Comparison of ENCODE assay signal across 8 mouse cellular contexts in the genomic region with DNA sequence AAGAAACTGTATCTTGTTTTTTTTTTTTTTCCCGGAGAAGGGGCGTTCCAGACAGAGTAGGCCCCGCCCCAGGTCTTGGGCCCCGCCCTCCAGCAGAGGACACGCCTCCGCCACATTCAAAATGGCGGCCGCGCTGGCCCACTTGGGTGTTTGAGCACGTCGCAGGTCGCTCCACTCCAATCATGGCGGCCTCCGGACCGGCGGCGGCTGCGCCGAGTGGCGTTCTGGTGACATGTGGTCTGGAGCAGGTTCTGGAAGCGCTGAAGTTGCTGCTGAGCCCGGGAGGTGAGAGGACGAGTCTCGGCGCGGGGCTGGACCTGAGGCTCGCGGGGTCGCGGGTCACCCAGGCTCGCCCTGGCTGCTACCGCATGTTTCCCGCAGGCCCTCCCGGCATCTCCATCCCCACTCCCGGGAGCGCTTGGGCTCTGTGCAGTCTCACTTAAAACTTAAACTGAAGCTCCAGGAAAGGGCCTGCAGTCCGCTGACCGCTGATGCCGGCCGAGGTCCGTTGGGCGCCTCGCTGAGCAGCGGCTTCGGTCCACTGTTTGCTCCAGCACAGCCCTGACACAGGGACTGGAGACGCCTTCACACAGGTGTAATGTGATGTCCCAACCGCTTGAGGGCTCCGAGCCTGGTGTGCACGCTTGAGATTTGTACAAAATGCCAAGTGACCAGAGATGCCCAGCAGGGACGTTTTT. TPM values are rescaled to one million over a fixed set of nuclear protein-coding genes. Genes with fewer than 3 reads are reported as not detected.
DNase-seq lines count a peak whose midpoint lies in the region; ATAC-seq lines count a peak whose summit lies in the region.

TSS of gene Tango6 (plus strand) at position 98 of the 698 bp plus-strand sequence.

- peak; percentile 96 for ATAC-seq in hindbrain, embryonic 12.5 days (ENCODE audit: low FRiP score)

- no peaks in the 10 kb centered on the region for H3K36me3 ChIP-seq in hindbrain, embryonic 12.5 days

- no peaks in the 10 kb centered on the region for H3K27me3 ChIP-seq in hindbrain, embryonic 12.5 days

- H3K9me3 ChIP-seq in hindbrain, embryonic 12.5 days (replicated peaks) = no peaks in the 10 kb centered on the region

- no peaks in the 10 kb centered on the region for H3K4me1 ChIP-seq in hindbrain, embryonic 12.5 days

- peak within 1 kb of the TSS; percentile 77 for H3K4me3 ChIP-seq in hindbrain, embryonic 12.5 days

- DNase-seq in Muller cell, postnatal 12 days (ENCODE audit: inconsistent ontology term) = peak; percentile 90
- peak; percentile 89 for DNase-seq in cerebellum, adult 9-11 months
- peak; percentile 82 to 89 for DNase-seq in frontal cortex, postnatal 10 days (ENCODE audit: low spot score in 2 of 2)
- DNase-seq in layer of hippocampus, postnatal 25 days (ENCODE audit: extremely low spot score in 1 of 2, low spot score in 1 of 2) = peak; percentile 81 to 86
- DNase-seq in lung, postnatal 25 days (ENCODE audit: low spot score) = peak; percentile 91
- peak; percentile 90 for DNase-seq in retina, embryonic 14.5 days (ENCODE audit: low spot score)
- DNase-seq in thymus, postnatal 4 days = peak; percentile 95

- under 1% methylated on average over 50 of the region's 50 CpGs for WGBS in hindbrain, embryonic 12.5 days

- peak within 1 kb of the TSS; percentile 53 for H3K4me2 ChIP-seq in hindbrain, embryonic 12.5 days (replicated peaks)

- H3K27ac ChIP-seq in hindbrain, embryonic 12.5 days = peak within 1 kb of the TSS; percentile 92

- peak within 1 kb of the TSS; percentile 76 for H3K9ac ChIP-seq in hindbrain, embryonic 12.5 days

RNA-seq across cellular contexts. Expression of gene Tango6, which starts in this region (rescaled TPM):
- polyA plus RNA-seq in hindbrain, embryonic 12.5 days (2016; fragmentation: Nextera tagmentation; extraction: Ambion mirVana) = 10.3 and 10.8 TPM in 2 replicates
- total RNA-seq in layer of hippocampus, postnatal 25 days (2021) = 1 to 10 TPM; 5.7 to 7.1 TPM

Comparison
In these comparisons a context has a peak if more than half of its experiments do, and no peak if none do; other contexts are left out.
1. Peak in every context shown above with its lines: DNase-seq, ATAC-seq, H3K4me3 ChIP-seq and H3K27ac ChIP-seq.